Mouse (Mus musculus) lung, postnatal 0 days (tissue): Measurements from ENCODE around the gene Myoc.

Source experiments
- CTCF ChIP-seq: IDR thresholded peaks from 2 replicates; pipeline ENCODE4 v1.5.1; 2016; ENCODE audit warnings: antibody characterized with exemption, mild to moderate bottlenecking
- EP300 ChIP-seq: IDR thresholded peaks from 2 replicates; pipeline ENCODE4 v1.6.1; 2016; ENCODE audit warnings: antibody characterized with exemption, mild to moderate bottlenecking, control low read depth

- no peak for TF ChIP-seq CTCF
- TF ChIP-seq EP300, result no peak
Measured at GRCm38 (mm10) chr1:162639861-162640260, 906 bp downstream of the Myoc start.
